Mouse (Mus musculus) lung, adult 2 months (tissue): ENCODE data around the gene Trim46. TPM values are rescaled to one million over a fixed set of nuclear protein-coding genes. Genes with fewer than 3 reads are reported as not detected.

Experiments used
- DNase-seq: peaks from one replicate; pipeline ENCODE4 v3.0.0; 2022
- H3K4me1 ChIP-seq: fragments of 200-500 bp; 2 replicates; pipeline ENCODE4 v1.6.1; 2011; ENCODE audit warnings: low read length; ENCODE audit not compliant: control insufficient read depth, insufficient read depth
- H3K4me3 ChIP-seq: fragments of 200-500 bp; replicated peaks from 2 replicates; pipeline ENCODE3; 2011; ENCODE audit warnings: low read depth, mild to moderate bottlenecking, control low read depth, low read length; ENCODE audit errors: extremely low read depth
- CTCF ChIP-seq: fragments of 200-500 bp; IDR thresholded peaks from 2 replicates; pipeline ENCODE4 v1.5.1; 2011; ENCODE audit warnings: mild to moderate bottlenecking, low read length, control low read depth; ENCODE audit not compliant: insufficient read depth
- POLR2A ChIP-seq: fragments of 200-500 bp; IDR thresholded peaks from 2 replicates; pipeline ENCODE4 v1.6.1; 2011; ENCODE audit warnings: low read depth, mild to moderate bottlenecking, control low read depth, low read length, borderline replicate concordance; ENCODE audit errors: extremely low read depth
- WGBS: fragments of 180-500 bp; shearing (Covaris S2); methylation state at CpG from one replicate; pipeline ENCODE4 v1.1.7; 2018; 5-methylcytosine and 5-hydroxymethylcytosine counted together
- polyA plus RNA-seq: library from polyadenylated mRNA; depleted of rRNA; stranded (reverse); fragments of >200 nt; gene quantifications from 2 replicates; pipeline ENCODE4 v1.2.3, GENCODE M21; 2012

The Trim46 gene
- polyA plus RNA-seq, 1 experiment, result 11.0 TPM

GRCm38 (mm10) chr3:89206079-89206478 lies 40.0 kb downstream of the Trim46 start:
- H3K4me1 ChIP-seq, result peaks cover 4% of the 10 kb centered on the region; the same call in 1 of the 2 replicates
- DNase-seq, result no peak
- no peak overlapping the region for H3K4me3 ChIP-seq
- WGBS, result 92% methylated on average over 7 of the region's 7 CpGs
- no peak for TF ChIP-seq CTCF
- TF ChIP-seq POLR2A, result no peak

- WGBS, result 34% methylated on average over 5 of the region's 5 CpGs
- peaks cover 4% of the 10 kb centered on the region; the same call in 1 of the 2 replicates for H3K4me1 ChIP-seq
- DNase-seq, result no peak
- TF ChIP-seq CTCF (no peak), POLR2A (no peak)
- peak overlapping the region; percentile 89 for H3K4me3 ChIP-seq
Measured at GRCm38 (mm10) chr3:89203142-89203514, 43.0 kb downstream of the Trim46 start.

- Histone ChIP-seq H3K4me3 (peak within 1 kb of the TSS; percentile 89), H3K4me1 (peaks cover 4% of the 10 kb centered on the region; the same call in 1 of the 2 replicates)
- DNase-seq, result peak; percentile 88
- TF ChIP-seq CTCF (no peak), POLR2A (no peak; the same call in 1 of the 2 replicates)
- 19% methylated on average over 13 of the region's 13 CpGs for WGBS
Measured at GRCm38 (mm10) chr3:89202253-89203141, 43.6 kb downstream of the Trim46 start, which contains the start of gene Gba. Gene Gba, plus strand, starts transcription at chr3:89202928.

- 51% methylated on average over 3 of the region's 3 CpGs for WGBS
- DNase-seq, result no peak
- no peak overlapping the region for H3K4me3 ChIP-seq
- no peak for TF ChIP-seq CTCF
- TF ChIP-seq POLR2A, result no peak
- H3K4me1 ChIP-seq, result peaks cover 6% of the 10 kb centered on the region; the same call in 1 of the 2 replicates
Measured at GRCm38 (mm10) chr3:89199839-89200238, 46.3 kb downstream of the Trim46 start.

- peak; percentile 80 for DNase-seq
- TF ChIP-seq POLR2A (peak; percentile 88; the same call in 1 of the 2 replicates), CTCF (peak; percentile 40; the same call in 1 of the 2 replicates)
- Histone ChIP-seq H3K4me1 (peaks cover 3% of the 10 kb centered on the region; the same call in 1 of the 2 replicates), H3K4me3 (peak overlapping the region; percentile 82)
- 5% methylated on average over 33 of the region's 33 CpGs for WGBS
Measured at GRCm38 (mm10) chr3:89195979-89196877, 49.9 kb downstream of the Trim46 start.

- DNase-seq, result no peak
- Histone ChIP-seq H3K4me1 (peaks cover 3% of the 10 kb centered on the region; the same call in 1 of the 2 replicates), H3K4me3 (no peak overlapping the region)
- TF ChIP-seq CTCF (no peak), POLR2A (no peak)
- WGBS, result 90% methylated on average over 2 of the region's 2 CpGs
Measured at GRCm38 (mm10) chr3:89193853-89194252, 52.3 kb downstream of the Trim46 start.

GRCm38 (mm10) chr3:89193351-89193750 lies 52.8 kb downstream of the Trim46 start:
- WGBS, result 48% methylated on average over 1 of the region's 1 CpGs
- TF ChIP-seq CTCF (no peak), POLR2A (no peak)
- no peak for DNase-seq
- Histone ChIP-seq H3K4me1 (peaks cover 3% of the 10 kb centered on the region; the same call in 1 of the 2 replicates), H3K4me3 (no peak overlapping the region)

GRCm38 (mm10) chr3:89190436-89190835 lies 55.7 kb downstream of the Trim46 start:
- no peak overlapping the region for H3K4me3 ChIP-seq
- H3K4me1 ChIP-seq, result no peaks in the 10 kb centered on the region
- no peak for TF ChIP-seq CTCF
- TF ChIP-seq POLR2A, result no peak
- WGBS, result 70% methylated on average over 8 of the region's 8 CpGs
- no peak for DNase-seq

GRCm38 (mm10) chr3:89188478-89188875 lies 57.6 kb downstream of the Trim46 start:
- H3K4me3 ChIP-seq, result no peak overlapping the region
- 0 out of 2 replicates have a peak, but pooled peaks cover 2% of the 10 kb centered on the region for H3K4me1 ChIP-seq
- no peak for DNase-seq
- TF ChIP-seq CTCF (no peak), POLR2A (no peak)
- WGBS, result 69% methylated on average over 12 of the region's 12 CpGs
